Mouse (Mus musculus): Measurements from ENCODE around the gene Rpl4. TPM values are rescaled to one million over a fixed set of nuclear protein-coding genes. Genes with fewer than 3 reads are reported as not detected.

Gene Rpl4
- polyA plus RNA-seq (2017; shearing (Covaris generic)) = 1,713 TPM

DNA sequence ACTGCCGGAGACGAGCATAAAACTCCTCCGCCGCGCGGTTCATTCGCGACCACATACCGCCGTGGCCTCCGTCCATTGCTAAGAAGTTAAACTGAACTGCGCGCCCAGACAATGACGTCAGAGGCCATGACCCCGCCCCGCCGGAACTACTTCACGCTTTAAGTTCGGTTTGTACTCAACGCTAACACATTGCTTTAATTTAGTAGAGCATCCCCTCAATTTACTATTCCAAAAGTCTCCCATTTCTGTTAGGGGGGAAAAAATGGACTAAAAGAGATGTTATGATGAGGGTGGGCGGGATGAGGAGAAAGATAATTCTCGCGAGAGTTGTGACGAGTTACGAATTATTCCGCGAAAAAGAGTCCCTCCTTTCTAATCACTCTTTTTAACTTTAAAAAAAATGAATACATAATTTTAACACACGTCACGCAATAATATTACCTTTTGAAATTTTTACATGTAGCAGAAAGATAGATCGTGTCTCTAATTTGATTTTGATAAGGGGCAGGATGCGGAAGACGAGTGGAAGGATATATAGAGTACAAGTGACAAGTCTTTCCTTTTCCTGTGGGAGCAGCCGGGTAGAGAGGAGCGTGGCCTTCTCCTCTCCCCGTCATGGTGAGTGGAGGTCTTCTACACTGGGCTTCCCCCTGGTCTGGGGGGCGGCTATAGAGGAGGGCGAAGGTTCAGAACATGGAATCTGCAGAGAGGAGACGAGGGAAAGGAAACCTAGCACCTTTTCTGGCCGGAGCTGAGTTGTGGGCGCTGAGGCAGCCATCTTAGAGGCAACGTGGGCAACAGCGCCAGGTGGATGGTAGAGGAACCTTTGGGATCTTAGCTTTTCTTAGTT is at the start of gene Rpl4, which contains the start of gene Zwilch:
Rpl4 (plus strand) TSS at position 560 of the 850 bp plus-strand sequence.
Zwilch (minus strand) TSS at position 289 of the 850 bp plus-strand sequence.

DNA sequence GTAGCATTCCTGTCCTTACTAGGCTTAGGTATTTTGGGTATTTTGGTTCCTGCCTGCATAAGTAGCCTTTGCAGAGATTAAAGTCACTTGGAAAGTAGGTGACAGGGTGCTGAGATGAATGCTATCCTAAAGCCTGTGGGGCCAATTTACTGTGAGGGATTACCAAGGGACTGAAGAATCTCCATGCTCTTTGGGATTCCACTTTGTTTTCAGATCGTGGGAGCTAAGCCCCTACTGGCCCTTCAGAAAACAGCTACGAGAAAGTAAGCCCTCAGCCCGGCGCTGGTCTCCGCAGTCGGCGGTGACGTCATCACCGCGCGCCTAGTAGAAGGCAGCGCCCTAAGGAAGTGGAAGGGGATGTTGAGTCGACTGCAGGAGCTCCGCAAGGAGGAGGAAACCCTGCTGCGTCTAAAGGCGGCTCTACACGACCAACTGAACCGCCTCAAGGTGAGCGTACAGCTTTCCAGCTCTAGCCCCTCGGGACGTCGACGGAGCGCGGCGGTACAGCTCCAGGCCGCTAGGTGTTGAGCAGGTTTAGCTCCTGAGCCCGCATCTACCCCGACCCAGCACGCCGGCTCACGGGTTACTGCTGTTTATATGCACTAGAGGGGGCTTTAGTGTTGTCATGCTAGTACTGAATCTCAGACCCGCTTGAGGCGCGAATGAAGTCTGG is 5.9 kb downstream of the Rpl4 start, which contains the start of gene Snapc5:
Snapc5 (plus strand) TSS at position 301 of the 673 bp plus-strand sequence.

Other genes with a start within 250 kb of the Rpl4 start
- not detected for gene Smad6, start 151.3 kb upstream of the Rpl4 start, polyA plus RNA-seq (2017; shearing (Covaris generic))
- gene Lctl, start 56.2 kb upstream of the Rpl4 start, polyA plus RNA-seq (2017; shearing (Covaris generic)) = not detected
- gene Zwilch, start 271 bp upstream of the Rpl4 start, polyA plus RNA-seq (2017; shearing (Covaris generic)) = 3.0 TPM
- 68.8 TPM for gene Snapc5, start 5.9 kb downstream of the Rpl4 start, polyA plus RNA-seq (2017; shearing (Covaris generic))
- 12.7 TPM for gene Uchl4, start 61.8 kb downstream of the Rpl4 start, polyA plus RNA-seq (2017; shearing (Covaris generic))
- gene Map2k1, start 80.3 kb downstream of the Rpl4 start, polyA plus RNA-seq (2017; shearing (Covaris generic)) = 68.8 TPM
- 50.2 TPM for gene Tipin, start 108.2 kb downstream of the Rpl4 start, polyA plus RNA-seq (2017; shearing (Covaris generic))
- 18.8 TPM for gene Dis3l, start 167.9 kb downstream of the Rpl4 start, polyA plus RNA-seq (2017; shearing (Covaris generic))
- gene Megf11, start 212.3 kb downstream of the Rpl4 start, polyA plus RNA-seq (2017; shearing (Covaris generic)) = 0.20 TPM